Mouse (Mus musculus) liver, embryonic 13.5 days (tissue): ENCODE results near the gene 4921504E06Rik. TPM values are rescaled to one million over a fixed set of nuclear protein-coding genes. Genes with fewer than 3 reads are reported as not detected.

Source experiments
- ATAC-seq: fragments of 200-750 bp; cut with Nextera tagmentation; 2 replicates; pipeline ENCODE4 v1.8.0; 2017; ENCODE audit warnings: low read depth, mild to moderate bottlenecking, moderate number of reproducible peaks, moderate library complexity
- DNase-seq: peaks from one replicate; pipeline ENCODE4 v3.0.0; 2022
- H3K27ac ChIP-seq: fragments of 300-500 bp; sonication (generic); 2 replicates; pipeline ENCODE4 v1.5.1; 2015; ENCODE audit warnings: moderate library complexity, mild to moderate bottlenecking, inconsistent platforms
- H3K27me3 ChIP-seq: fragments of 300-500 bp; sonication (generic); 2 replicates; pipeline ENCODE4 v1.6.1; 2015; ENCODE audit warnings: mild to moderate bottlenecking, inconsistent platforms
- H3K36me3 ChIP-seq: fragments of 300-500 bp; sonication (generic); 2 replicates; pipeline ENCODE4 v1.6.1; 2015; ENCODE audit warnings: mild to moderate bottlenecking, inconsistent platforms
- H3K4me1 ChIP-seq: fragments of 300-500 bp; sonication (generic); replicated peaks from 2 replicates; pipeline ENCODE4 v1.6.1; 2015; ENCODE audit warnings: inconsistent platforms
- H3K4me2 ChIP-seq: fragments of 300-500 bp; sonication (generic); 2 replicates; pipeline ENCODE4 v1.6.1; 2015; ENCODE audit warnings: inconsistent platforms, mild to moderate bottlenecking, moderate library complexity
- H3K4me3 ChIP-seq: fragments of 300-500 bp; sonication (generic); replicated peaks from 2 replicates; pipeline ENCODE4 v1.5.1; 2015; ENCODE audit warnings: mild to moderate bottlenecking, inconsistent platforms
- H3K9ac ChIP-seq: fragments of 300-500 bp; sonication (generic); 2 replicates; pipeline ENCODE4 v1.6.1; 2015; ENCODE audit warnings: mild to moderate bottlenecking, inconsistent platforms
- H3K9me3 ChIP-seq: fragments of 300-500 bp; sonication (generic); replicated peaks from 2 replicates; pipeline ENCODE4 v1.6.1; 2016; ENCODE audit warnings: inconsistent platforms
- WGBS: fragments of 180-500 bp; shearing (Covaris S2); methylation state at CpG from one replicate; pipeline ENCODE4 v1.1.7; 2015; ENCODE audit not compliant: insufficient replicate concordance; 5-methylcytosine and 5-hydroxymethylcytosine counted together
- polyA plus RNA-seq: library from polyadenylated mRNA; unstranded; fragments of >200 nt; fragmentation: Nextera tagmentation; extraction: Ambion mirVana; gene quantifications from 2 replicates; pipeline ENCODE4 v1.2.1, GENCODE M21; 2015

4921504E06Rik gene
- polyA plus RNA-seq, 1 experiment from 2014 or later = not detected

DNA sequence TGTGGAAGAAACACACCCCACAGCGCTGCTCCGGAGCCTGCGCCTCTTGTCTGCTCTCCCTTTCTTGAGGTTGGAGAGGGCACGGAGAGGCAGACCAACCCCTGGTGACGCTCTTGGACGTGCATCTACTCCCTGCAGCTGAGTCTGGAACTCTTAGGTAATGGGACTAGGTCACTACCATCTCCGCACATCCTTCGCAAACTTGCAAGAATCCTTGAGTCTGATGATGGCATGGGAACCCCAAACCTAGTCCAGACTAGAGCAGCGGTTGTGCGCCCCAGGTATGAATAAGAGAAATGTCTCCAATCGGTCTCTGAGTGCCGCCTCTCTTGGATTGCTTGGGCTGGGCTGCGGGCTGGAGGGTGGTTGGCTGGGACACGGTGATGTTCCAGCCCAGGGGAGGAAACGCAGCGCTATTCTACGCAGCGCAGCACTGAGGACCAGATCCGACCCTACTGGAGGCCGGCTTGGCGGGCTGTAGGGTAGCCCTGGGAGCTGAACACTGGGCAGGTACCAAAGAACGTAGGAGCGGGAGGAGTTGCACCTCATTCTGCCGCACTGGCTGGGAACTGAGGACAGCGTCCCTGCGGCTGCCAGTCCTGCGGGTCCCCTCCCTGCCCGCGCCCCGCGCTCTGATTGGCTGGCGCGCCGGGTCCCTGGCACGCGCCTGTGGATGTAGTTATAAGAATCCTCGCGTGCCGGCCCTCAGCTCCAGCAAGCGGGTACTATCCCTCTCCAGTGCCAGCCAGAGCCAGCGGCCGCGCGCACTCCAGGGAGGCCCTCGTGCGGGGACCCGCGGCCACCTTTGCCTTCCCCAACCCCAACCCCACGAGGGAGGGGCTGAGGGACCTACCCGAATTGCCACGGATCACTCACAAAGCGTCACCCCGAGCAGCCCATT is 108.5 kb downstream of the 4921504E06Rik start, which contains the start of gene Ptf1a:
Gene Ptf1a (plus strand): TSS at position 733 of the 901 bp plus-strand sequence.
- no peak within 1 kb of the TSS for H3K27ac ChIP-seq
- no peak for ATAC-seq
- no peaks in the 10 kb centered on the region for H3K36me3 ChIP-seq
- no peaks in the 10 kb centered on the region for H3K4me1 ChIP-seq
- H3K9me3 ChIP-seq = no peaks in the 10 kb centered on the region
- no peak within 1 kb of the TSS for H3K4me2 ChIP-seq
- WGBS = 2% methylated on average over 53 of the region's 53 CpGs
- peaks cover 89% of the 10 kb centered on the region for H3K27me3 ChIP-seq
- H3K9ac ChIP-seq = no peak within 1 kb of the TSS
- DNase-seq = no peak
- H3K4me3 ChIP-seq = no peak within 1 kb of the TSS

GRCm38 (mm10) chr2:19444346-19444745 is 109.4 kb downstream of the 4921504E06Rik start:
- peaks cover 81% of the 10 kb centered on the region for H3K27me3 ChIP-seq
- H3K9me3 ChIP-seq = no peaks in the 10 kb centered on the region
- DNase-seq = no peak
- ATAC-seq = no peak
- no peak overlapping the region for H3K4me3 ChIP-seq
- no peaks in the 10 kb centered on the region for H3K36me3 ChIP-seq
- H3K27ac ChIP-seq = no peak overlapping the region
- 4% methylated on average over 9 of the region's 9 CpGs for WGBS
- H3K4me2 ChIP-seq = no peak overlapping the region
- H3K4me1 ChIP-seq = no peaks in the 10 kb centered on the region
- H3K9ac ChIP-seq = no peak overlapping the region

GRCm38 (mm10) chr2:19431614-19432323 is 121.9 kb downstream of the 4921504E06Rik start:
- no peak overlapping the region for H3K4me2 ChIP-seq
- WGBS = 6% methylated on average over 41 of the region's 41 CpGs
- no peak overlapping the region for H3K4me3 ChIP-seq
- H3K36me3 ChIP-seq = no peaks in the 10 kb centered on the region
- ATAC-seq (no peak), DNase-seq (no peak)
- no peaks in the 10 kb centered on the region for H3K4me1 ChIP-seq
- H3K9me3 ChIP-seq = no peaks in the 10 kb centered on the region
- no peak overlapping the region for H3K27ac ChIP-seq
- H3K27me3 ChIP-seq = peaks cover 81% of the 10 kb centered on the region
- H3K9ac ChIP-seq = no peak overlapping the region

- ATAC-seq (no peak), DNase-seq (no peak)
- Histone ChIP-seq H3K4me2 (no peak overlapping the region), H3K9me3 (no peaks in the 10 kb centered on the region), H3K4me1 (no peaks in the 10 kb centered on the region), H3K27ac (no peak overlapping the region), H3K36me3 (no peaks in the 10 kb centered on the region), H3K4me3 (no peak overlapping the region), H3K27me3 (peaks cover 84% of the 10 kb centered on the region), H3K9ac (no peak overlapping the region)
- 2% methylated on average over 18 of the region's 18 CpGs for WGBS
Measured at GRCm38 (mm10) chr2:19431186-19431585, 122.5 kb downstream of the 4921504E06Rik start.

DNA sequence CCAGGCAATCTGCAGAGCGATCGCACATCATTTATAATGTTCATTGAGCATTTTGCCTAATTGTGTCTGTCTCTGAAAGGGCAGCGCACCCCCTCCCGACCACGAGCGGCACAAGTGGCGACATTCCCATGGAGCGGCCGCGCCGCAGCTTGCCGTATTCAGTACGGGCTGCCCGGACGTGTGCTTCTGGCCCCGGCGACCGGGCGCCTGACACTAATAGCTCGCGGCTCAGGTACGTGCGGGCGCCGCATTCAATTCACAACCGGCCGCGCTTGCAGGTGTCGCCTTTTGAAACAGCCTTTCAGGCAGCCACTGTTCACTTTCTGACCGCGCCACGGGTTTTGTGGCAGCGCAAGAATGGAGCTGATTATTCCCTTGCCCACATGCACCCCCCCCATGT is 123.0 kb downstream of the 4921504E06Rik start:
- Histone ChIP-seq H3K4me3 (no peak overlapping the region), H3K4me1 (no peaks in the 10 kb centered on the region), H3K36me3 (no peaks in the 10 kb centered on the region), H3K27me3 (peaks cover 80% of the 10 kb centered on the region), H3K9ac (no peak overlapping the region), H3K9me3 (no peaks in the 10 kb centered on the region), H3K27ac (no peak overlapping the region), H3K4me2 (no peak overlapping the region)
- ATAC-seq (no peak), DNase-seq (no peak)
- 3% methylated on average over 33 of the region's 33 CpGs for WGBS

DNA sequence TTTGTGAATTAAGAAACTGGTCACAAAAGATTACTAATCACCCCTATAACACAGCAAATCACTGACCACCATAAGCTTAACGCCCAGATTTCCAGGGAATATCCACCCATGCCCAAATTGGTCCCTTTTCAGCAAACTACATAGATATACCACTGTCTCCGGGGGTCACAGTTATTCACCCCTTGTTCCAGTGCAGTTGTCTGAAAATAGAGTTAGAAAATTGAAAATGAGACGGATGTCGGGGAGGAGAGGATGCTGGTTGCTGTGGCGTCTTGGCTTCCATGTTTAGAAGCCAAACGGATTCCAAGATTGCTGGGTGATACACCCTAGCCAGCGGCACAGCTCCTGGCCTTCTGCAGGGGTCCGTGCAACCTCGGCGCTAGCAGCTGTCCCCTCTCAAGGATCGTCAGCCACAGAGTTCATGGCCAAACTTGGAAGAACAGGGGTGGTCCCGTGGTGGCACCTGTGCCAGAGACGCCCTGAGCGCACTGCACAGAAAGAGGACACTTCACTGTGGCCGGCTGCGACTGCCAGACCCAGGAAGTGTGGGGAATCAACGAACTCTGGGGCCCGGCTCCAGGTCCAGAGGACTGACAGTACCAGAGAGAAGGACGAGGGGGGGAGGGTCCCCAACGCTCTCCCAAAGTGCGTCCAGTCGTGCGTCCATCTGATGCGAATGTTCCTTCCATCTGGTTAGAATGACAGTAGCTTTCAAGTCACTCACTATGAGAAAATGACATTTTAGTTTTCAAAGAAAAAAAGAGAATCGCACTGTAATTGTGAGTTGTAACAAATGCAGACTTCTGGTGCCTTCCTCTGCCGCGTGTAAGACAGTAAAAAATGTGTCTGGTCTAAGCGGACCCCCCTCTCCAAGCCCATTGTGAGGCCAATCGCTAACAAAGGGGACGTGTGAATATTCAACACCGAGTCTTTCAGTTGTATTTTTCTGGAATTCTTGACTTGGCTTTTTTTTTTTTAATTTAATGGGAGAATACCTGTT is 123.7 kb downstream of the 4921504E06Rik start:
- H3K27me3 ChIP-seq = peaks cover 77% of the 10 kb centered on the region
- no peak for DNase-seq
- ATAC-seq = no peak
- 6% methylated on average over 31 of the region's 31 CpGs for WGBS
- H3K4me3 ChIP-seq = no peak overlapping the region
- H3K9ac ChIP-seq = no peak overlapping the region
- H3K4me1 ChIP-seq = no peaks in the 10 kb centered on the region
- no peaks in the 10 kb centered on the region for H3K36me3 ChIP-seq
- no peaks in the 10 kb centered on the region for H3K9me3 ChIP-seq
- no peak overlapping the region for H3K4me2 ChIP-seq
- H3K27ac ChIP-seq = no peak overlapping the region

GRCm38 (mm10) chr2:19429031-19429430 is 124.7 kb downstream of the 4921504E06Rik start:
- Histone ChIP-seq H3K4me3 (no peak overlapping the region), H3K36me3 (no peaks in the 10 kb centered on the region), H3K4me1 (no peaks in the 10 kb centered on the region), H3K27me3 (peaks cover 67% of the 10 kb centered on the region), H3K9me3 (no peaks in the 10 kb centered on the region), H3K4me2 (no peak overlapping the region), H3K27ac (no peak overlapping the region), H3K9ac (no peak overlapping the region)
- no peak for ATAC-seq
- DNase-seq = no peak
- 5% methylated on average over 10 of the region's 10 CpGs for WGBS

DNA sequence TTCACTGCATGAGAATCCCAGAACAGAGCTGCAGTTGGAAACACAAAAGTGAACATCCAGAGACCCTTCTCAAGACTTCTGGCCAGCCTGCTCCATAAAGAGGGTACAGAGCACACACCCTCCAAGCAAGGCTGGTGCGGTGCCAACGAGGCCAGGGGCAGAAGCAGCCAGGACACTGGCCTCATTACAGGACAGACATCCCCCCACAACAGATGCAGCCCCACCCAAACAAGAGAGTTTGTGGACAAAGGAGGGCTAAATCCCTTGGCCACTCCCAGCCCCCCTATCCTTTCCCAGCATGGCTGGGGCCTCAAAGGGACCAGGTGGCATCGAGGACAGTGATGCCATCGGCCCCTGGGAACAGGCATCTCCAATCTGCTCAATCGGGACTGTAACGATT is 130.6 kb downstream of the 4921504E06Rik start:
- no peak overlapping the region for H3K4me2 ChIP-seq
- H3K9me3 ChIP-seq = no peaks in the 10 kb centered on the region
- DNase-seq (no peak), ATAC-seq (no peak)
- no peak overlapping the region for H3K27ac ChIP-seq
- no peak overlapping the region for H3K9ac ChIP-seq
- WGBS = 70% methylated on average over 6 of the region's 6 CpGs
- no peaks in the 10 kb centered on the region for H3K4me1 ChIP-seq
- H3K27me3 ChIP-seq = 0 out of 2 replicates have a peak, but pooled peaks cover 18% of the 10 kb centered on the region
- no peak overlapping the region for H3K4me3 ChIP-seq
- H3K36me3 ChIP-seq = no peaks in the 10 kb centered on the region

GRCm38 (mm10) chr2:19422226-19422625 is 131.5 kb downstream of the 4921504E06Rik start:
- H3K4me1 ChIP-seq = no peaks in the 10 kb centered on the region

DNA sequence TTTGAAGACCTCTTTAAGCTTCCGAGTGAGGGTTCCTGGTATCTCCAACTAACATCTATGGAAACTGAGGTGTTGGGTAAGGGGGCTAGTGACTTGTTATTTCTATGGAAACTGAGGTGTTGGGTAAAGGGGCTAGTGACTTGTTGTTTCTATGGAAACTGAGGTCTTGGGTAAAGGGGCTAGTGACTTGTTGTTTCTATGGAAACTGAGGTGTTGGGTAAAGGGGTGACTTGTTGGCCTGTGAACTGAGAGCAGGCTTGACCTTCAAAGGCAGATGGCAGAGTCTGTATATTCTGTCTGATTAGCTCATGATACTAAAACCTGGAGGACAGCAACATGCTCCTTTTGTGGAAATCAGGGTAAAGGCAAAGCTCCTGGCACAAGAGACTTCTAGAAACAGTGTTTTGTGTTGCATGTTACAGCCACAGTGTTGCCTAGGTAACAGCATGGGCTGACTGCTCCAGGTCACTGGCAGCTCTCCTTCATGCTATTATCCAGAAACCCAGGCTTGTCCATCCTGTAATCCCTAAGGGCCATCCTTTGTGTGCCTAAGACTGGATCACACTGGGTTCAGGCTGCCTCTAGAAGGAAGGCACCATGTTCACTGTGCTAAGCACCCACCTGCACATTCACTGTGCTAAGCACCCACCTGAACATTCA is 133.9 kb downstream of the 4921504E06Rik start:
- Histone ChIP-seq H3K27me3 (0 out of 2 replicates have a peak, but pooled peaks cover 7% of the 10 kb centered on the region), H3K4me3 (no peak overlapping the region), H3K9me3 (no peaks in the 10 kb centered on the region), H3K4me2 (no peak overlapping the region), H3K9ac (no peak overlapping the region), H3K4me1 (peaks cover under 1% of the 10 kb centered on the region), H3K36me3 (no peaks in the 10 kb centered on the region), H3K27ac (no peak overlapping the region)
- DNase-seq (no peak), ATAC-seq (no peak)
- 44% methylated on average over 1 of the region's 1 CpGs for WGBS

More at GRCm38 (mm10) chr2:19422226-19422625, 131.5 kb downstream of the 4921504E06Rik start:
- Histone ChIP-seq H3K4me2 (no peak overlapping the region), H3K36me3 (no peaks in the 10 kb centered on the region), H3K9ac (no peak overlapping the region), H3K27me3 (0 out of 2 replicates have a peak, but pooled peaks cover 13% of the 10 kb centered on the region), H3K9me3 (no peaks in the 10 kb centered on the region), H3K27ac (no peak overlapping the region), H3K4me3 (no peak overlapping the region)
- DNase-seq (no peak), ATAC-seq (no peak)
